Mouse (Mus musculus): ENCODE measurements around the gene Gigyf2.

DNA sequence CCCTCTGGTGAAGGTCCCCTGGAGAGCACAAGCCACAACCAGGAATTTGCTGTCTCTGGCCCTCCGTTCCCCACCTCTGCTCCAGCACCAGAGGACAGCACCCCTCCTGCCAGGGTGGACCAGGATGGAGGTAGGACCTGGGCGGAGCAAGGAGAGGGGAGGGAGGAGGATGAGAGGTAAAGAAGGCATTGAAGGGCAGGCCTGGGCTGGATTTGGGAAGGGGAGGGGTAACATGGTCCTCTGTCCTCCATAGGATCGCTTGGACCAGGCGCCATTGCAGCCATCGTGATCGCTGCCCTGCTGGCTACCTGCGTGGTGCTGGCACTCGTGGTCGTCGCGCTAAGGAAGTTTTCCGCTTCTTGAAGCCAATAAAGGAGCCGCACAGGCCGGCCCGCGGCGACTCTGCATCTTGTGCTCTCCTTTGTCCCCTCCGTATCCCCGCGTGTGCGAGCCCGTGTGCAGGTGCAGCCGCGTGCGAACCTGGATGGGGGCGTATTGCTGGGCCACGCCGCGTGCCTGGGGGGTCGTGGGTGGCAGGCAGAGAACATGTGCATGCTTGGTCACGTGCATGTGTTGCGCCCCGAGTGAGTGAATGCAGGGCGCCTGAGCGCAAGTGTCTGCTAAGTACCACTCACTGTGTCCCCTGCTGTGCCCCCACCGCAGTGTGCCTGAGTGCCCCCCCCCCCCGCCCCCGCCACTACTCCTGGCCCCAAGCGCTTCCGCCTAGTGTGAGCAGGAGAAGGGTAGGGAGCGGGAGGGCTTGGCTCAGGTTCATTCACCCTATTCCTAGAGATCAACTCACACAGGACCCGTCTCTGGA lies 148.5 kb downstream of the Gigyf2 start:
- no peak for TF ChIP-seq CTCF (IDR thresholded peaks at IDR 0.05; ENCODE audit: control insufficient read depth, insufficient read depth, insufficient read length)
- no peak for TF ChIP-seq MYOG (IDR thresholded peaks at IDR 0.05; ENCODE audit: control insufficient read depth, extremely low read depth, insufficient read length)
- no peak for TF ChIP-seq FOSL1 (IDR thresholded peaks at IDR 0.05; ENCODE audit: insufficient read depth, low read length, poor library complexity, severe bottlenecking)
- TF ChIP-seq MAX (IDR thresholded peaks at IDR 0.05), result no peak
- TF ChIP-seq USF1 (IDR thresholded peaks at IDR 0.05; ENCODE audit: low read depth), result no peak
- TF ChIP-seq CEBPB (IDR thresholded peaks at IDR 0.05; ENCODE audit: low read depth), result no peak
- TF ChIP-seq MYOD1 (IDR thresholded peaks at IDR 0.05; ENCODE audit: control insufficient read depth, insufficient read length, low read depth), result no peak
